Mouse (Mus musculus): ENCODE measurements around the gene Cdkn1c.

The Cdkn1c gene

DNA sequence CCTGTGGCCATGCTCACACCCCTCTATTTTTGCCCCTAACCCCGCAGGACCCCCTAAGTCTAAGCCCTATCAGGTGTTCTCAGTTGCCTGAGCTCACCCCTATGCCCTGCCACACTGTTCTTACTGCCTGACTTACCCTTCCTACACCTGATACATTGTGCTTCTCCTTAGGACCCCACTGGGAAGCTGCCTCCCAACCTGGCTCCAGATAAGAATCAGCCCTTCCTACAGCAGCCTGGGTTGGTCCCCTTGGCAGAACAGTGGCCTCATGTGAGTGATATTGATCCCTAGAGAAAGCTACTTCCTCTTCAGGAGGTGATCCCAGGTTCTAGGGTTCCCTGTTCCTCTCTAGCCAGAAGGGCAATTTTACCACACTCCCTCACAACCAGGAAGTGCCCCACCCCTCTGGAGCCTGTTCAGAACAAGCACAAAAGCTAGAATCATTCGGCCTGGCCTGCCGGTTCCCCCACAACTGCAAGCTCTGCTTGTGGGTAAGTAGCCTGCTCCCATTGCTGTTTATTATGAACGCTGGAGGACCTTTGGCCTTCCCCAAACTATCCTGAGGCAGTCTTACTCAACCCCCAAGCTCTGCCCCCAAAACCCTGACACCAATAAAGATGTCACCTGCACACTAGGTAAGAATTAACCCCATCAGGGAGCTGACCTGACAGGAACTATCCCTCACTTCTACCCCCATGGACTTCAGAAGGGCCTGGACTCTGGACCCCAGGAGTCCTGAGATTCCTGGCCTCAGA is 12.7 kb upstream of the Cdkn1c start, which contains the start of gene Slc22a18:
Slc22a18 (plus strand) TSS at position 390 of the 755 bp plus-strand sequence.
- no peak for DNase-seq (ENCODE audit: low read depth, low spot score)

DNA sequence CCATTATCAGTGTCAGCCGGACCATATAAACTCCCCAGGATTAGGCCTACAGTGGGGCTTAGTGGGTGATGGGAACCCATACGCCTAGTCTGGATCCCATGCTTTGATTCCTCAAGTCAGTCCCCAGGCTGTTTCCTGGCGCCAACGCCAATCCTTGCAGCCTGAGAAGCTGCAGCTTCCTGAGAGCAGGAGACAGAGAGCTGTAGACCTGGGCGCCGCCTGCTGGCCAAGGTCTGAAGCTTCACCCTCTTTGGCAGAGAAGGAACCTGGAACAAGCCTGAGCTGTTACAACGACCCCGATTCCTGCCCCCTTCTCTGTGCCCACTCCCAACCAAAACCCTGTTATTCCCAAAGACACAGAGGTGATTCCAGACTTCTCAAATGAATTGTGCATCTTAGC is 9.1 kb upstream of the Cdkn1c start:
- DNase-seq (ENCODE audit: low read depth, low spot score), result no peak

DNA sequence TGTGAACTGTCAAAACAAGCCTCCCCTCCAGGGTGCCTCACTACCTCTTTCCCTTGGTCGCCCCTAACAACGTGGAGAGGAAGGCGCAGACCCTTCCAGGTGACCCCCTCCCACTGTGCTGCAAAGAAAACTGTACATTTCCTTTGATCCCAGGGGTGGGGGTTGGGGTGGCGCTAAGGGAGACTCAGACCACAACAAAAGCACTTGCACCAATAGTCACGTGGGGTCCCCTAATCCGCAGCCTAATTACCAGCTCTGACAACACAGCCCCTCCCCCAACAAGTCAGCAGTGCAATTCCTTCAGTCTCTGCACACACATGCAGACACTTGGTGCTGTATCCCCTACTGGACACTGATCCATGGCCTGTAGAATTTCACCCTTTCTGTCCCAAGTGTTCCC is 6.9 kb upstream of the Cdkn1c start:
- DNase-seq (ENCODE audit: low read depth, low spot score), result no peak

DNA sequence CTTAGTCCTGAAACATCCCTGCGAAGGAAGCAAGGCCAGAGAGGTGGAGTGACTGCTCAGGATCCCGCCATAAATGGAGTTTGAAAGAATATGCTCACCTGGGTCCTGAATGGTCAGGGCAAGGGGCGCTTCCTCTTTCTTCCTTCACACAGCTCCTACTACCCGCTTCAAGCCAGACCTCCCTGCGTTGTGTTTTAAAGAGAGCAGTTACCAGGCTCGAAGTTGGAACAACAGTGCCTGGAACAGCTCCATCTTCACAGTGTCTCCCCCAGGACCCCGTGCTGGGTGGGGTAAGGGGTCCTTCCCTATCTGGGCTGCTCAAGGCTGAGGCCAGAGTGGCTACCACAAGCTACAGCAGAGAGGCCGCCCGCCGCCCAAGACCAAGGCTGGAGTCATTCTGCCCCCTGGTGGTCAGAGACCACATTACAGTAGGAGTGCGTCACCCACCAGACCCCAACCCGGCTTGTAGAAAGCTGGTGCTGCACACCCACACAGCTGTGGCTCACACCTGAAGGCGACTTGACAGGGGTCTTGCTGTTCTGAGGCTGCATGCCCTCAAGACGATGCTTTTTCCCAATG is 5.3 kb upstream of the Cdkn1c start:
- no peak for DNase-seq (ENCODE audit: low read depth, low spot score)

DNA sequence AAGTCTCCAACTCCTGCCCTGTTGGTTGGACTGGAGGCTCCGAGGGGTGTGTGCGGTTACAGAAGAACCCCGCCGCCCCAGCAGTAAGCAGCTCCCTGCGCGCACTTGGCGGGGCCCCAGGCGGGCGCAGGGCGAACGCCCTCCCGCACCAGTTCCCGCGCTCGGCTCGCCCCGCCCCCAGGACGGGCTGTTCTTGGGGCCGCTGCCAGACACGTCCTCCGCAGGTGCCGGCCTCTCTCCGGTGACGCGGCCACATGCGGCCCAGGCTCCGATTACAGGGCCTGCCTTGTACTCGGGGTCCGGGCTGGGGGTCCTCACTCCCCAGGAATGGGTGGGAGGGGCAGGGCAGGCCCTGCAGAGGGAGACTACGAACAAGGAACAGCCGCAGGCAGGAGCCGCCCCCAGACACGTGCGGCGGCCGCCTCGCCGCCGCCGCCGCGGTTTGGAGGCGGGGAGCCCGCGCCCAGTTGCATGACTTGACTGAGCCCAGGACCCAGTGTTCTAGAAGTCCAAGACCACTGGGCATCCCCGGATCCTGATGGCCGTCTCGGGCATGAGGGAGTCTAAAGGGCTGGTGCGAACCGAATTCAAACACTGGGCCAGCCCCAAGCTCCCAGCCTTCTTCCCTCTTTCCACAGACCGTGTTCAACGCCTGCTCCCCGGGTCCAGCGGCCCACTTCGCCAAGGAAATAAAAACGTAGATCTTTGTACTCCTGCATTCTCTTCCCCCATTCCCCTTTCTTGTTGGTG is 4.1 kb upstream of the Cdkn1c start:
- no peak for DNase-seq (ENCODE audit: low read depth, low spot score)

DNA sequence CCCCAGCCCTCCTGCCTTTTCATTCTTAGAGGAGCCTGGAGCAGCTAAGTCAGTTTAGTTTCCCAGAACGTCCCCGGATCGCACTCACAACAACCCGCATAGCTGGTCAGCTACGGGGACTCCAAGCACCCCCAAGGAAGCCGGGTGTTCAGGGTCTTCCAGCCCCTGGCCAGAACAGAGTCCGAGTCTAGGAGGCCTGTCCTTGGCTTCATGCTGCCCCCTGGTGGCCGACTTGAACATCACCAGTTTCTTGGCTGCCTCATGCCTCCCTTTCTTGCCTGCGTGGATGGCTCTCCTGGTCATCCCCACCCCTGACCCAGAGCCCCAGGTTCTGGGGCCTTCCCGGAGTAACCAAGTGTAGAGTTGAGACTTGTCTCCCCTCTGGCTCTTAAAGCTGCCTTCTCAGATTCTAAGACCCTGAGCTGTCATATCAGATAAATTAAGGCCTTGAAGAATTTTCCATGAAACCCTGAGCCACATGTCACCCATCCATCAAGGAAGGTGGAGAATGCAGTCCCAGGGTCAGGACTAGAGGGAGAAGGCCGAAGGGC is 3.1 kb upstream of the Cdkn1c start:
- DNase-seq (ENCODE audit: low read depth, low spot score), result peak; percentile 59

DNA sequence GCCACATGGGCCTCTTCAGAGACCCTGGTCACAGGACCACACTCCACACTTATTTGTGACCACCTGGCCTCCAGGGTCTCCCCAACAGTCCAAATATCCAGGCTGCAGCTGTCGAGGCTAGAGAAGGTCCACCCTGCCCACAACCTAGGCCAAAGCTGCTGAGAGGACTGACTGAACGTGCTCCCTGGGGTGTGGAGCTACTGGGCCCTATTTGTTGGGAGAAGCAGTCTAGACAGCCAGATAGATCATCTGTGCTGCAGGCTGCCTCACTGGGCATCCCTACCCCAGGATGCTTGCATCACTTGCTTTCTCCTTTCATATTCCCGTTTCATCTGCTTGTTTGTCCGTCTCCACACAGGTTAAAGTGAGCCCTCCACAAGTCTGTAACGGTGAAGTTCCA is 1.7 kb upstream of the Cdkn1c start:
- DNase-seq (ENCODE audit: low read depth, low spot score), result no peak

DNA sequence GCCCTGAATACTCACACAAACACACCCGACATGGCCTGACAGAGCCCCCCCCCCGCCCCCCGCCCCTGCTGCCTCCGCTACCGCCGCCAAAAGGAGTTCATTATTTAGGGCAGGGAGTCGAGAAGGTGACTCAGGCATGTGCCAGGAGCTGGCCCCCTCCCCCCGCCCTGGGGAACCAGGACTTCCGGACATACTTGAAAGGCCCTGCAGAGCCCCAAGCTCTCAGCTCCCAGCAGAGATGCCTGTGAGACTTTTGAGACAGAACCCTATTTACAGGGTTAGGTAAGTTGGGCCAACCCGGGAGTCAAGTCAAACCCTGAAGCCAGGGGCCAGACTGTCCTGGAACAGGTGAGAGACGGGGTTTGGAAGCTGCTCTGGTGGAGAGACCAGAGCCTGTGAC is 1.1 kb upstream of the Cdkn1c start:
- DNase-seq (ENCODE audit: low read depth, low spot score), result no peak

DNA sequence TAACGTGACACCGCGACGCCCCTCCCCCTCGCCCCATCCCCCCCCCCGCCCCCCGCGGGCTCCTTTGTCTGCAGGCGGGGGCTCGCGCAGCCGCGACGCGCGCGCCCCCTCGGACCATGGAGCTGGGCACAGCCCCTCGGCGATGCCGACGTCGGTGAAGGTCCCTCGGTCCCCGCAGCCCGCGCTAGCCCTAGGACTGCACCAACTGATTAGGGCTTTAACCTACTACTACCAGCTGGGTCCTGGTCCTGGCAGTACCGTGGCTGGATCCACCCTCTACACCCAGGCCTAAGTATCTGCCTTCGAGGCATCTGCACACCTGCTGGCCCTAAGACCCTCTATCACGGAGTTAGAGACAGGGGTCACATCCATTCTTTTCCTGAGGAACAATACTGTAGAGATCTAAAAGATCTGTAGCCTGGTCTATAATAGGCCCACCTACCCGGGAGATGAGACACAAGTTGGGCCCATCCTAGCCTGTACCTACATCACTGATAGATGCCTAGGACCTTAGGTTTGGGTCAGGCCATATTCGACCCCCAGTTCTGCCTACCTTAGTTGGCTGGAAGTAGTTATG is 532 bp upstream of the Cdkn1c start:
- no peak for DNase-seq (ENCODE audit: low read depth, low spot score)

DNA sequence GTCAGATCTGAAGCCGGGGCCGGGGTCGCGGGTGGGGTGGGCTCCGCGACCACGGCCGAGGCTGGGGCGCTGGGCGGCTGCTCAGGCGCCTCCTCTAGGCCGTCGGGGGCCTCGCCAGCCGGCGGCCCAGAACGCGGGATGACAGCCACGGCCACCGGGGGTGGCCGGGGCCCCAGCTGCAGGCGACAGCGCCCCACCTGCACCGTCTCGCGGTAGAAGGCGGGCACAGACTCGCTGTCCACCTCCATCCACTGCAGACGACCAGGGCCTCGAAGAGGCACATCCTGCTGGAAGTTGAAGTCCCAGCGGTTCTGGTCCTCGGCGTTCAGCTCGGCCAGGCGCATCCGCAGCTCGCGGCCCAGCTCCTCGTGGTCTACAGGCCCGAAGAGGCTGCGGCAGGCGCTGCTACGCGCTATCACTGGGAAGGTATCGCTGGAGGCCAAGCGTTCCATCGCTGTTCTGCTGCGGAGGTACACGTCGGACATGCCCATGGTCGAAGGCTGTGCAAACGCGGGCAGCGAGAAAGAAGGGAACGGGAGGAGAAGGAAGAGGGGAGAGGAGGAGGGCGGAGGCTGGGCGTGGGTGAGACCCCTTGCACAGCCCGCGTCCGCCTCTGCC is 524 bp downstream of the Cdkn1c start:
- no peak for DNase-seq (ENCODE audit: low read depth, low spot score)

DNA sequence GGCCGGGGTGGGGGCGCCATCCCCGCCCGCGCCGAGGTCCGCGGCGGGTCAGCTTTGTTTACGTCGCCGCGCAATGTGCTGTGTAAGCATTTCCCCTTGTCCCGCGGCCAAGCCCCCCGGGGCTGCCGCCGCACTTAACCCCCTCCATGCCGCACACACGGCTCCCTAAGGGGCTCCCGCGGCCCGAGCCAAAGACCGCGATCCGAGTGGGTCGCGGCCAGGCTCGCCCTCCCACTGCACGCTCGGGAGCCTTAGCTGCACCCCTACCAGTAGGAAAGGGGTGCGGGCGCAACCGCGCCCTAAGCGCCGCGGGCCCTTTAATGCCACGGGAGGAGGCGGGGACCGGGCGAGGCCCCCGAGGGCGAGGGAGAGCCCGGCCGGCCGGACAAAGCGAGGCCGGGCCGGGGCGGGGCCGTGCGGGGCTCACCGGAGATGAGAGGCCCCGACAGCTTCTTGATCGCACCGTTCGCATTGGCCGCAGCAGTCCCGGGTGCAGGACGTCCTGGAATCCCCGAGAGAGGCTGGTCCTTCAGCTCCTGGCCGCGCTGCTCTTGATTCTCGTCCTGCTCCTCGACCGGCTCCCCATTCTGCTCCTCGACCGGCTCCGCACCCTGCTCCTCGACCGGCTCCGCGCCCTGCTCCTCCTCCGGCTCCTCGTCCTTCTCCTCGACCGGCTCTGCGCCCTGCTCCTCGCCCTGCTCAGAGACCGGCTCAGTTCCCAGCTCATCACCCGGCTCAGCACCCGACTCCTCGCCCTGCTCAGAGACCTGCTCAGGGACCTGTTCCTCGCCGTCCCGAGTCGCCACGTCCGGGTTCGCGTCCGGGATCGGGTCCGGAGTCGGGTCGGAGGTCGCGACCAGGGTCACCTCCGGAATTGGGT is 1.3 kb downstream of the Cdkn1c start:
- DNase-seq (ENCODE audit: low read depth, low spot score), result no peak

DNA sequence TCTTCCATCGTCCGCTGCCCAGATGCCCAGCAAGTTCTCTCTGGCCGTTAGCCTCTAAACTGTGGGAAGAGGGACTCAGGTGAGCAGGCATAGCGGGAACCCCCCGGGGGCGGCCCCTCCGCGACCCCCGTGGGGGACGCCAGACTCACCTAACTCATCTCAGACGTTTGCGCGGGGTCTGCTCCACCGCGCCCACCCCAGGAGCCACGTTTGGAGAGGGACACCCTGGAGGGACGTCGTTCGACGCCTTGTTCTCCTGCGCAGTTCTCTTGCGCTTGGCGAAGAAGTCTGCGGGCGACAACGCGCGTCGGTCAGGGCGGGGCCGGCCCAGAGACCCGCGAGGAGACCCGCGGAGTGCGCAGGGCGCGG is 1.9 kb downstream of the Cdkn1c start:
- DNase-seq (ENCODE audit: low read depth, low spot score), result no peak

DNA sequence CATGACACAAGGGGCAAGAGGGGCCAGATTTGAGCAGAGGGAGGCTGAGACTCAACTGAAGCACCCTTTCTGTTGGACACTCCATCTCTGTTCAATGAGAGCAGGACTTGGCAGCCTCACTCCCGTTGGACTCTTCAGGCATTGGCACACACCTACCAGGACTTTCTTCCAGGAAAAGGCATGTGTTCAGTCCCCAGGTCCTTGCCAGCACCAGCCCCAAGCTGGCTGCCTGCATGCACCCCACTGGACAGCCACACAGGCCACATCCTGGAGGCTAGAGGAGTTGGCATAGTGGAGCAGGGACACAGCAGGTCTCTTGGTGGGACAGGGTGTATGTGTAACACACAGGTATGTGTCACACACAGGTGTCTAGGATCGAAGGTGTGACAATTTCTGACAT is 13.7 kb downstream of the Cdkn1c start:
- no peak for DNase-seq (ENCODE audit: low read depth, low spot score)

DNA sequence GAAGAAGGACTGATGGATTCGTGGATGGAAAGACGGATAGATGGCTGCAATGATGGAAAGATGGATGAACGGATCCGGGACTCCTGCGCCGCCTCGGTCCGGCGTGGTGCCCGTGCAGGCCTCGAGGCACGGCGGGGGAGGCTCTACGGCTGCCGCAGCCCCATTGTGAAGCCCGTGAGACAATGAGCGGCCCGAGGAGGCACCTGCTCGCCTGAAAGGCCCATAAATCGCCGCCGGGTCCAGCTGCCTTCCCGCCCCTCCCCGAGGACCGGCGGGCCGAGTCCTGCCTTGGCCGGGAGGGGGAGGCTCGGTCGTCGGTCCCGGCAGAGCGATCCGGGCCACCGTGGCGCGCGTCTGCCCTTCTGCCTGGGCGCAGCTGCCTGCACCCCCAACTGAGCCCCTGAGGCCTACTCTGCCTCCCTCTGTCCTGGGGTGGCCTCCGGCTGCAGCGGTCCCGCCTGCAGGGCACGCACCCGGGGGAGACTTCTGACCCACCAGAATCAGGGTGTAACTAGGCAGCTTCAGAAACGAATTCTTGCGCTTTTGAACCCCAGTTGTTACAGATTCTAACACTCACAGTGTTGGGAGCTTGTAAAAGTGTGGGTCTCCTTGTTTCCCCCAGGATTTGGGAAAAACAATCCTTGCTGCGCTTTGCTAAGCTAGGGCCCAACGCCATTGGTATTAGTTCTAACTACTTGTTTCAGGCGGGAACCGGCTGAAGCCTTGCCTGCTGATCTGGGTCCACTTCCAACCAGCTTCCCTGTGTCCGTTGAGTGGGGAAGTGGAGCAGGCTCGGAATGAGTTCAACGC is 15.0 kb downstream of the Cdkn1c start:
- no peak for DNase-seq (ENCODE audit: low read depth, low spot score)

DNA sequence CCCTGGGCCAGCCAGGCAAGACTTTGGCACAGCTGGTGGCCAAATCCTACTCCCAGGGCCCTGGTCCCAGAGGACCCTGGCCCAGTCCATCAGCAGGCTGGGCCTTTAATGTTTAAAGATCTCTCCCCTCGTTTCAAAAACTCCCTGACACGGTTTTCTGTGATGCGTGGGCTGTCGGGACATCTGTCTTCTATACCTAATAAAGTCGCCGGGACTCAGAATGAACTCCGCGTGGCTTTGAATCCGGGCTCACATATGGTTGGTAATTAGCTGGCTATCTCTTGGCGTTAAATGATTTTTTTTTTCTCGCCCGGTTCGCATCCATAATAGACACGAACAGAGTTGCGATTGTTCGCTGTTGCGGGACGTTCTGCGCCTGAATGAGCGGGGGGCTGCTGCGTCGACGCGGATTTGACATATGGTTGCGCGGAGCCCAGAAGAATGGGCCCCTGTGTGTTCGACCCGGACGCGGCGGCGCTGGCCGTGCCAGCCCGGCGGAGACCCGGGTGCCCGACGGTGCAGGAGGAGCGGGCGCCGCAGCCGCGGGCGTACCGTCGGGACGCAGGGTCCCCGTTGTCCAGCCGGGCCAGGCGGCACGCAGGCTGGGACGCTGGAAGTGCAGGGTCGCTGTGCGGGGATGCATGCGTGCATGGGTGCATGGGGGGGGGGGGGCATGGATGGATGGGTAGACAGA is 15.7 kb downstream of the Cdkn1c start:
- DNase-seq (ENCODE audit: low read depth, low spot score), result no peak

DNA sequence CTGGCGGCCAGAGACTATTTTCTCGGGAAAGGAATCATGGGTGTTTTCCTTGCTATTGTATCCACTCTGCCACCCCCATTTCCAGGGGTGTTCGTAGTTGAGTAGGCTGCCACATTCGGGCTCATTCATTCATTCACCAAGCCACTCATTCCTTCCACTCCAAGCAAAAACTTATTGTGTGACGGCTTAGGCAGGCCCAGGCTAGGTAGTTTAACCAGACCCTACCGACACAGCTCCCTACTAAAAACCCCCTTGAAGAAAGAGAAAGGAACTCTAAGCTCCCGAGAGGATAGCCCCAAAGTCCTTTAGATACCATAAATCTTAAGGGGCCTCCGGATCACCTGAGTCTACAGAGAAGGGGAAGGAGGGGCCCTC is 16.3 kb downstream of the Cdkn1c start:
- DNase-seq (ENCODE audit: low read depth, low spot score), result no peak

DNA sequence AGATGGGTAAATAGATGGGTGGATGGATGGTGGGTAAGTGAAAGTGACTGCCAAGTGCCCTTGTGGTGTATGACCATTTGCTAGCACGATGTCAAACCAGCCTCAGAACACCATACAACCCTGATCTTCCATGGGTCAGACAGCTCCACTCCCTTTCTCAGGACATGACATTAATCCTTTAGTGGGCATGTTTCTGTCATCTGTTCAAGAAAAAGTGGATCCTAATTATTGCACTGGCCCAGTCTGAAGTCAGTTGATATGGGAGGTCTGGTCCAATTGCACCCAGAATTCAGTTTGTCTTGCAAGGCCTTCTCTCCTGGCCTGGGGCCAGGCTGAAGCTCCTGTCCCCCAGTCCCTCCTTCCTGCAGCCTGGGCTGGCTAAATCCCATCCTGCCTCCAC is 21.9 kb downstream of the Cdkn1c start:
- no peak for DNase-seq (ENCODE audit: low read depth, low spot score)

DNA sequence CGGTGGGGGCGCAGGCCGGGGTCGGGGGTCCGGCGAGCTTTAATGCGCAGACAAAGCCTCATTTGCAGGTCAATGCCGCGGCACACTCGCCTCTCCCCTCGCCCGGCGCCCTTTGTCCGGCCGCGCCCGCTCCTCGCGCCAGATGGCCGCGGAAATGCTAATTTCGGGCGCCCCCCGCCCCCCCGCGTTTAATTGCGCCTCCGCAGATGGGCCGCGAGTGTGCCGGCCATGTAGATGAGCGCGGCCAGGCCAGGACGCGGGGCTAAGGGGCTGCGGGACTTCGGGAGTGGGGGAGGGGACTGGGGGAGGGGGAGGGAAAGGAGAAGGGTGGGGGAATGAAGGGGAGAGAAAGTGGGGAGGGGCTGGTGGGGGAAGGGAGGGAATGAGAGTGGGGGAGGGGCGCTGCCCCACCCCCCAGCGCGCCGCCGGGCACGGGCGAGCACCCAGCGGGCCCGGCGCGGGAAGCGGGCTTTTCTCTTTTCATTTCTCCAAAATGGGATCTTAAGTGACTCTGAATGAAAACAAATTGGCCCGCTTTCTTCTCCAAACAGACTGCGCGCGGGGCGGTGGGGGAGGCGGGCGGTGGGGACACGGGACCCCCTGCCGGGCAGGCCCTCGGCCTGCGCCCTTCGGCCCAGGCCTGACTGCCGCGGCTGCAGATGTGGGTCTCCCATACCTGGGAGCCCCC is 22.8 kb downstream of the Cdkn1c start:
- DNase-seq (ENCODE audit: low read depth, low spot score), result no peak

Data from retina, adult 2 months (tissue).